Mouse (Mus musculus): ENCODE data around the gene Rassf8. TPM values are rescaled to one million over a fixed set of nuclear protein-coding genes. Genes with fewer than 3 reads are reported as not detected.

Gene Rassf8
- polyA plus RNA-seq, 1 experiment from 2014 or later = 4.3 TPM

- WGBS = 69% methylated on average over 7 of the region's 7 CpGs
- ATAC-seq (replicated peaks; ENCODE audit: low FRiP score) = no peak
- no peak overlapping the region for H3K9ac ChIP-seq (ENCODE audit: low read length)
Measured at GRCm38 (mm10) chr6:145722596-145722995, 24.0 kb upstream of the Rassf8 start.

GRCm38 (mm10) chr6:145723131-145723863 is 23.3 kb upstream of the Rassf8 start:
- no peaks in the 10 kb centered on the region for H3K4me1 ChIP-seq (replicated peaks; ENCODE audit: control insufficient read depth, insufficient read depth, low read length)
- no peak overlapping the region for H3K4me2 ChIP-seq (ENCODE audit: low read depth, low read length, severe bottlenecking)
- DNase-seq (ENCODE audit: low spot score) (no peak), ATAC-seq (replicated peaks; ENCODE audit: low FRiP score) (no peak)
- 85% methylated on average over 13 of the region's 13 CpGs for WGBS
- no peak overlapping the region for H3K9ac ChIP-seq (ENCODE audit: low read length)
- no peaks in the 10 kb centered on the region for H3K27me3 ChIP-seq (ENCODE audit: control insufficient read depth, insufficient read depth, low read length)
- H3K27ac ChIP-seq (ENCODE audit: low read depth, low read length) = no peak overlapping the region
- no peaks in the 10 kb centered on the region for H3K36me3 ChIP-seq (ENCODE audit: control insufficient read depth, insufficient read depth, low read length)
- H3K4me3 ChIP-seq (ENCODE audit: low read depth, low read length) = no peak overlapping the region
- no peaks in the 10 kb centered on the region for H3K9me3 ChIP-seq (ENCODE audit: control insufficient read depth, low read length)

More at GRCm38 (mm10) chr6:145722596-145722995, 24.0 kb upstream of the Rassf8 start:
- H3K27me3 ChIP-seq (ENCODE audit: control insufficient read depth, insufficient read depth, low read length) = no peaks in the 10 kb centered on the region
- H3K27ac ChIP-seq (ENCODE audit: low read depth, low read length) = no peak overlapping the region
- no peaks in the 10 kb centered on the region for H3K4me1 ChIP-seq (replicated peaks; ENCODE audit: control insufficient read depth, insufficient read depth, low read length)
- no peak overlapping the region for H3K4me3 ChIP-seq (ENCODE audit: low read depth, low read length)
- no peaks in the 10 kb centered on the region for H3K9me3 ChIP-seq (ENCODE audit: control insufficient read depth, low read length)
- H3K36me3 ChIP-seq (ENCODE audit: control insufficient read depth, insufficient read depth, low read length) = no peaks in the 10 kb centered on the region
- no peak for DNase-seq (ENCODE audit: low spot score)
- H3K4me2 ChIP-seq (ENCODE audit: low read depth, low read length, severe bottlenecking) = no peak overlapping the region

GRCm38 (mm10) chr6:145725849-145726248 is 20.7 kb upstream of the Rassf8 start:
- Histone ChIP-seq H3K9me3 (ENCODE audit: control insufficient read depth, low read length) (no peaks in the 10 kb centered on the region), H3K9ac (ENCODE audit: low read length) (no peak overlapping the region), H3K36me3 (ENCODE audit: control insufficient read depth, insufficient read depth, low read length) (no peaks in the 10 kb centered on the region), H3K4me3 (ENCODE audit: low read depth, low read length) (no peak overlapping the region), H3K27ac (ENCODE audit: low read depth, low read length) (no peak overlapping the region), H3K27me3 (ENCODE audit: control insufficient read depth, insufficient read depth, low read length) (no peaks in the 10 kb centered on the region), H3K4me2 (ENCODE audit: low read depth, low read length, severe bottlenecking) (no peak overlapping the region), H3K4me1 (replicated peaks; ENCODE audit: control insufficient read depth, insufficient read depth, low read length) (no peaks in the 10 kb centered on the region)
- DNase-seq (ENCODE audit: low spot score) (no peak), ATAC-seq (replicated peaks; ENCODE audit: low FRiP score) (no peak)
- WGBS = 88% methylated on average over 10 of the region's 10 CpGs

- Histone ChIP-seq H3K36me3 (ENCODE audit: control insufficient read depth, insufficient read depth, low read length) (no peaks in the 10 kb centered on the region), H3K4me2 (ENCODE audit: low read depth, low read length, severe bottlenecking) (no peak overlapping the region), H3K4me3 (ENCODE audit: low read depth, low read length) (no peak overlapping the region), H3K9ac (ENCODE audit: low read length) (no peak overlapping the region), H3K9me3 (ENCODE audit: control insufficient read depth, low read length) (no peaks in the 10 kb centered on the region), H3K27ac (ENCODE audit: low read depth, low read length) (no peak overlapping the region), H3K27me3 (ENCODE audit: control insufficient read depth, insufficient read depth, low read length) (no peaks in the 10 kb centered on the region), H3K4me1 (replicated peaks; ENCODE audit: control insufficient read depth, insufficient read depth, low read length) (no peaks in the 10 kb centered on the region)
- no peak for ATAC-seq (replicated peaks; ENCODE audit: low FRiP score)
- 63% methylated on average over 5 of the region's 5 CpGs for WGBS
- DNase-seq (ENCODE audit: low spot score) = no peak
Measured at GRCm38 (mm10) chr6:145726986-145727385, 19.6 kb upstream of the Rassf8 start.

GRCm38 (mm10) chr6:145732868-145733267 is 13.7 kb upstream of the Rassf8 start:
- no peak for DNase-seq (ENCODE audit: low spot score)
- H3K4me2 ChIP-seq (ENCODE audit: low read depth, low read length, severe bottlenecking) = no peak overlapping the region
- no peak overlapping the region for H3K9ac ChIP-seq (ENCODE audit: low read length)
- H3K27me3 ChIP-seq (ENCODE audit: control insufficient read depth, insufficient read depth, low read length) = no peaks in the 10 kb centered on the region
- H3K4me1 ChIP-seq (replicated peaks; ENCODE audit: control insufficient read depth, insufficient read depth, low read length) = peaks cover 5% of the 10 kb centered on the region; the same call in 1 of the 2 replicates
- 72% methylated on average over 5 of the region's 5 CpGs for WGBS
- no peaks in the 10 kb centered on the region for H3K9me3 ChIP-seq (ENCODE audit: control insufficient read depth, low read length)
- no peak overlapping the region for H3K4me3 ChIP-seq (ENCODE audit: low read depth, low read length)
- no peak for ATAC-seq (replicated peaks; ENCODE audit: low FRiP score)
- H3K27ac ChIP-seq (ENCODE audit: low read depth, low read length) = no peak overlapping the region
- no peaks in the 10 kb centered on the region for H3K36me3 ChIP-seq (ENCODE audit: control insufficient read depth, insufficient read depth, low read length)

GRCm38 (mm10) chr6:145733276-145733675 is 13.3 kb upstream of the Rassf8 start:
- H3K27me3 ChIP-seq (ENCODE audit: control insufficient read depth, insufficient read depth, low read length) = no peaks in the 10 kb centered on the region
- peaks cover 5% of the 10 kb centered on the region; the same call in 1 of the 2 replicates for H3K4me1 ChIP-seq (replicated peaks; ENCODE audit: control insufficient read depth, insufficient read depth, low read length)
- H3K36me3 ChIP-seq (ENCODE audit: control insufficient read depth, insufficient read depth, low read length) = no peaks in the 10 kb centered on the region
- DNase-seq (ENCODE audit: low spot score) (no peak), ATAC-seq (replicated peaks; ENCODE audit: low FRiP score) (no peak)
- no peak overlapping the region for H3K9ac ChIP-seq (ENCODE audit: low read length)
- no peak overlapping the region for H3K4me3 ChIP-seq (ENCODE audit: low read depth, low read length)
- no peak overlapping the region for H3K27ac ChIP-seq (ENCODE audit: low read depth, low read length)
- H3K4me2 ChIP-seq (ENCODE audit: low read depth, low read length, severe bottlenecking) = no peak overlapping the region
- 81% methylated on average over 4 of the region's 4 CpGs for WGBS
- H3K9me3 ChIP-seq (ENCODE audit: control insufficient read depth, low read length) = no peaks in the 10 kb centered on the region

- no peak overlapping the region for H3K4me2 ChIP-seq (ENCODE audit: low read depth, low read length, severe bottlenecking)
- no peak overlapping the region for H3K9ac ChIP-seq (ENCODE audit: low read length)
- DNase-seq (ENCODE audit: low spot score) (no peak), ATAC-seq (replicated peaks; ENCODE audit: low FRiP score) (no peak)
- no peaks in the 10 kb centered on the region for H3K36me3 ChIP-seq (ENCODE audit: control insufficient read depth, insufficient read depth, low read length)
- H3K9me3 ChIP-seq (ENCODE audit: control insufficient read depth, low read length) = no peaks in the 10 kb centered on the region
- peaks cover 5% of the 10 kb centered on the region; the same call in 1 of the 2 replicates for H3K4me1 ChIP-seq (replicated peaks; ENCODE audit: control insufficient read depth, insufficient read depth, low read length)
- WGBS = 26% methylated on average over 5 of the region's 5 CpGs
- H3K27me3 ChIP-seq (ENCODE audit: control insufficient read depth, insufficient read depth, low read length) = no peaks in the 10 kb centered on the region
- H3K27ac ChIP-seq (ENCODE audit: low read depth, low read length) = 0 out of 2 replicates have a peak overlapping the region, but pooled peaks have one; percentile 18
- no peak overlapping the region for H3K4me3 ChIP-seq (ENCODE audit: low read depth, low read length)
Measured at GRCm38 (mm10) chr6:145733911-145734310, 12.6 kb upstream of the Rassf8 start.

- Histone ChIP-seq H3K4me2 (ENCODE audit: low read depth, low read length, severe bottlenecking) (no peak overlapping the region), H3K27ac (ENCODE audit: low read depth, low read length) (no peak overlapping the region), H3K9ac (ENCODE audit: low read length) (no peak overlapping the region), H3K36me3 (ENCODE audit: control insufficient read depth, insufficient read depth, low read length) (no peaks in the 10 kb centered on the region), H3K27me3 (ENCODE audit: control insufficient read depth, insufficient read depth, low read length) (no peaks in the 10 kb centered on the region), H3K4me3 (ENCODE audit: low read depth, low read length) (no peak overlapping the region), H3K4me1 (replicated peaks; ENCODE audit: control insufficient read depth, insufficient read depth, low read length) (peaks cover 5% of the 10 kb centered on the region; the same call in 1 of the 2 replicates), H3K9me3 (ENCODE audit: control insufficient read depth, low read length) (no peaks in the 10 kb centered on the region)
- no peak for ATAC-seq (replicated peaks; ENCODE audit: low FRiP score)
- no peak for DNase-seq (ENCODE audit: low spot score)
- 100% methylated on average over 2 of the region's 2 CpGs for WGBS
Measured at GRCm38 (mm10) chr6:145736099-145736498, 10.4 kb upstream of the Rassf8 start.

GRCm38 (mm10) chr6:145739231-145739630 is 7.3 kb upstream of the Rassf8 start:
- H3K27ac ChIP-seq (ENCODE audit: low read depth, low read length) = no peak overlapping the region
- DNase-seq (ENCODE audit: low spot score) (no peak), ATAC-seq (replicated peaks; ENCODE audit: low FRiP score) (no peak)
- H3K4me1 ChIP-seq (replicated peaks; ENCODE audit: control insufficient read depth, insufficient read depth, low read length) = no peaks in the 10 kb centered on the region
- no peak overlapping the region for H3K4me2 ChIP-seq (ENCODE audit: low read depth, low read length, severe bottlenecking)
- no peaks in the 10 kb centered on the region for H3K36me3 ChIP-seq (ENCODE audit: control insufficient read depth, insufficient read depth, low read length)
- H3K9me3 ChIP-seq (ENCODE audit: control insufficient read depth, low read length) = no peaks in the 10 kb centered on the region
- no peak overlapping the region for H3K4me3 ChIP-seq (ENCODE audit: low read depth, low read length)
- H3K27me3 ChIP-seq (ENCODE audit: control insufficient read depth, insufficient read depth, low read length) = no peaks in the 10 kb centered on the region
- no peak overlapping the region for H3K9ac ChIP-seq (ENCODE audit: low read length)
- 91% methylated on average over 6 of the region's 6 CpGs for WGBS
